Mouse (Mus musculus) embryonic fibroblast, embryonic 13.5 days (primary cell): ENCODE measurements around the gene Ccr7. TPM values are rescaled to one million over a fixed set of nuclear protein-coding genes. Genes with fewer than 3 reads are reported as not detected.

Source experiments
- H3K27ac ChIP-seq: 2 replicates; pipeline ENCODE4 v1.5.1; 2012; ENCODE audit warnings: low read length, control low read depth, inconsistent platforms; ENCODE audit not compliant: insufficient read depth
- H3K4me1 ChIP-seq: 2 replicates; pipeline ENCODE4 v1.6.1; 2011; ENCODE audit warnings: low read length; ENCODE audit not compliant: control insufficient read depth, insufficient read depth
- H3K4me3 ChIP-seq: 2 replicates; pipeline ENCODE4 v1.5.1; 2011; ENCODE audit warnings: mild to moderate bottlenecking, control low read depth, low read length; ENCODE audit not compliant: insufficient read depth
- CTCF ChIP-seq: IDR thresholded peaks from 2 replicates; pipeline ENCODE4 v1.5.1; 2011; ENCODE audit warnings: mild to moderate bottlenecking, control low read depth, low read length, moderate library complexity, borderline replicate concordance; ENCODE audit not compliant: insufficient read depth
- POLR2A ChIP-seq: IDR thresholded peaks from 2 replicates; pipeline ENCODE4 v1.6.1; 2011; ENCODE audit warnings: low read depth, mild to moderate bottlenecking, control low read depth, low read length, moderate library complexity
- polyA plus RNA-seq: library from polyadenylated mRNA; stranded (reverse); fragments of >200 nt; gene quantifications from 2 replicates; pipeline ENCODE4 v1.2.4, GENCODE M21; 2011; ENCODE audit warnings: low read depth; ENCODE audit not compliant: missing spikeins, insufficient read length

The Ccr7 gene
- polyA plus RNA-seq, 1 experiment: not detected

GRCm38 (mm10) chr11:99147920-99148289 is 7.0 kb downstream of the Ccr7 start:
- Histone ChIP-seq H3K27ac (no peak overlapping the region; the same call in 1 of the 2 replicates), H3K4me3 (no peak overlapping the region), H3K4me1 (no peaks in the 10 kb centered on the region)
- TF ChIP-seq POLR2A: no peak
- no peak for TF ChIP-seq CTCF

- Histone ChIP-seq H3K4me3 (no peak overlapping the region), H3K4me1 (no peaks in the 10 kb centered on the region), H3K27ac (no peak overlapping the region; the same call in 1 of the 2 replicates)
- TF ChIP-seq POLR2A: no peak
- no peak for TF ChIP-seq CTCF
These were observed 7.6 kb downstream of the Ccr7 start for GRCm38 (mm10) chr11:99147041-99147919.

GRCm38 (mm10) chr11:99146558-99146957 is 8.3 kb downstream of the Ccr7 start:
- Histone ChIP-seq H3K4me1 (no peaks in the 10 kb centered on the region), H3K4me3 (no peak overlapping the region), H3K27ac (no peak overlapping the region)
- TF ChIP-seq POLR2A (no peak), CTCF (no peak)

- Histone ChIP-seq H3K27ac (no peak overlapping the region), H3K4me1 (no peaks in the 10 kb centered on the region)
- no peak for TF ChIP-seq CTCF
These were observed 9.1 kb downstream of the Ccr7 start for GRCm38 (mm10) chr11:99145765-99146164.

GRCm38 (mm10) chr11:99144940-99145339 is 9.9 kb downstream of the Ccr7 start:
- Histone ChIP-seq H3K27ac (no peak overlapping the region), H3K4me3 (no peak overlapping the region), H3K4me1 (no peaks in the 10 kb centered on the region)
- TF ChIP-seq CTCF (no peak), POLR2A (no peak)

More at GRCm38 (mm10) chr11:99145765-99146164, 9.1 kb downstream of the Ccr7 start:
- H3K4me3 ChIP-seq: no peak overlapping the region

GRCm38 (mm10) chr11:99144456-99144855 is 10.4 kb downstream of the Ccr7 start:
- no peak for TF ChIP-seq CTCF
- TF ChIP-seq POLR2A: no peak
- no peak overlapping the region for H3K27ac ChIP-seq
- no peaks in the 10 kb centered on the region for H3K4me1 ChIP-seq
- H3K4me3 ChIP-seq: no peak overlapping the region

- H3K4me1 ChIP-seq: no peaks in the 10 kb centered on the region
- TF ChIP-seq POLR2A: no peak
- TF ChIP-seq CTCF: no peak
- no peak overlapping the region for H3K4me3 ChIP-seq
- no peak overlapping the region for H3K27ac ChIP-seq
These were observed 11.5 kb downstream of the Ccr7 start for GRCm38 (mm10) chr11:99143123-99144082.

- no peak overlapping the region for H3K4me3 ChIP-seq
- no peak overlapping the region for H3K27ac ChIP-seq
- TF ChIP-seq POLR2A (no peak), CTCF (no peak)
- H3K4me1 ChIP-seq: no peaks in the 10 kb centered on the region
These were observed 12.3 kb downstream of the Ccr7 start for GRCm38 (mm10) chr11:99142493-99143095.

GRCm38 (mm10) chr11:99142046-99142445 is 12.8 kb downstream of the Ccr7 start:
- TF ChIP-seq CTCF (no peak), POLR2A (no peak)
- no peak overlapping the region for H3K4me3 ChIP-seq
- H3K27ac ChIP-seq: no peak overlapping the region
- H3K4me1 ChIP-seq: no peaks in the 10 kb centered on the region
